Mouse (Mus musculus): Measurements from ENCODE around the gene Nell2. TPM values are rescaled to one million over a fixed set of nuclear protein-coding genes. Genes with fewer than 3 reads are reported as not detected.

The Nell2 gene
- total RNA-seq, 4 experiments from 2014 or later, result 3.1 to 5.2 (median 4.5) TPM

DNA sequence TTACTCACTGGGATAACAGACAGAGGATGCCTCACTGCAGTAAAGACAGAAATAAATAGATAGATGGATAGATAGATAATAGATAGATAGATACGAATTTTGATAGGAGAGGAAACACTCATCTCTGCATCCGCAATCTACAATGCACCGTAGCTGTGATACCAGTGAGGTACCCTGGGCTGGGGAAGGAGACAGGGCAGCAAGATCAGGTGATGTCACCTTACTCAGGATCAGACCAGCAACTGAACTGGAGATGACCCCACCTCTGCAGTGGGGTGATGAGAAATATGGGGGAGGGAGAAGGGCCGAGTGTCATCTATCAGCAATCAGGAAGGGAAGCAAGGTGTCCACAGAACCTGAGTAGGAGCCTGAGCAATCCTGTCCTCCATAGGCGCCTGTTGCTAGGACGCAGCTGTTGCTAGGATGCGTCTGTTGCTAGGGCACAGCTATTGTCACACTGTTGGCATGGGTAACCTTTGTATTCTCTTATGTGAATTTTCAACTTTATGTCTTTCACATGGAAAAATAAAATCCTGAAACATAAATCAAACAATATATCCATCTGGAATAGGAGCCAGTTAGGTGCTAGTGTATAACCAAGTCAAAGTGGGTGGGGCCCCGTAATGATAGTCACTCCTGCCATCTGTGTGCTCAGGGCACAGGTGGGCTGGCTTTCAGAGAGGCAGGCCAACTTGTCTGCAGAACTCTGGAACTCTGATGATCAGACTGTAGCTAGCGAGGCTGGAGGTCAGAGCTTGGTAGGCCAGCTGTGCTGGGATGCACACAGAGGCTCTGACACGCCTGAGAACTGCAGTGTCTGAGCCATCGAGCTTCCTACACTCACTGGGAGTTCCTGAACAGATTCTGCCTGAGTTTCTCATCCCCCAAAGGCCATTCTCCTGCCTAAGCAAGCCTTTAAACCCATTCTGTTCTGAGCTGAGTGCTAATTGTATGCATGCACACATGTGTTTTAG is 193.7 kb downstream of the Nell2 start:
- DNase-seq, result no peak

DNA sequence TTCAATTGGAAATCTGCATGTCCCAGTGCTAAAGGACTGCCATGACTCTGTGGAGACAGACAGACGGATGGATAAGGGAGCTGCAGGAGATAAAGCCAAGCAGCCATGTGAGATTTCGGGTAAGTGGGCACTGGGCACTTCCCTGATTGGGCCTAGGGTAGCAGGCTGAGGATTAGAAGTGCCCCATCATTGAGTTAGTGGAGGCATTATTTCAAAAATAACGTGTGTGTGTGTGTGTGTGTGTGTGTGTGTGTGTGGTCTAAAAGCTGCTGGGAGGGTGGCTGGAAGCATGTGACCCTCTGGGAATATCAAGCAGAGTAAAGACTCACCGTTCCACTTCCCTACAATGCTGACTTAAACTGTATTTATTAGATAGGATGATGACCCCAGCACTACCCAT is 195.1 kb downstream of the Nell2 start:
- DNase-seq, result no peak

DNA sequence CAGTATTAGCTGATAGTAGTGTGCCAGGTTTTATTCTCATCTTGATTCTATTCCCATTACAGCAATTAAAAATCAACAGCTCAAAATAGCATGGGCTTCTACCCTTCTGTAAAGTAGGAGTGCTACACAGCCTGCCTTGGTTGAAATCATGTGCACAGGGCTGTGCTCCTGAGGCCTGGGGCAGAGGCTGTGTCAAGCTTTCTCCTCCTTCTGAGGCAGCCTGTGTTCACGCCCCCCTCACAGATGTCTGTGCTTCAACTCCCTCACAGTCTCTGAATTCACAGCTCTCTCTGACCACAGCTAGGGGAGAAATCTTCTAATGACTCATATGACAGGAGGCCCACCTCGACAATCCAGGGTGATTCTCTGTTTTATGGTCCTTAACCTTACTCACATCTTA is 197.4 kb downstream of the Nell2 start:
- DNase-seq, result no peak

DNA sequence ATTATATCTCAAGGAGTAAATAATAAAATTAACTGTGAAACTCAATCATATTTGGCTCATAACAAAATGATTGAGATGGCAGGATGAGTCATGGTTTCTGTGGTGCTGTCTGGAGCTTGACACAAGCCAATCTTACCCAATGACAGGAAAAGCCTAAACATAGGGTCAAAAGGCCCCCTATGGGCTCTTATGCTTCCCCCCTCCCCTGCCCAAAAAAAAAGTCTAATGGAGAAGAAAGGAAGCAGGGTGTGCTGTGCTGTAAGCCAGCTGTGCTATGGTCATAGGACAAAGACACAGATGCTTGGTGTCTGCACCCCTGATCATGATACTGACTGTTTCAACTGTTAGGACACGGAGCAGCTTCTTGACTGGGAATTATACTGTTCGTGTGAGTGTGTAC is 205.6 kb downstream of the Nell2 start:
- no peak for DNase-seq

DNA sequence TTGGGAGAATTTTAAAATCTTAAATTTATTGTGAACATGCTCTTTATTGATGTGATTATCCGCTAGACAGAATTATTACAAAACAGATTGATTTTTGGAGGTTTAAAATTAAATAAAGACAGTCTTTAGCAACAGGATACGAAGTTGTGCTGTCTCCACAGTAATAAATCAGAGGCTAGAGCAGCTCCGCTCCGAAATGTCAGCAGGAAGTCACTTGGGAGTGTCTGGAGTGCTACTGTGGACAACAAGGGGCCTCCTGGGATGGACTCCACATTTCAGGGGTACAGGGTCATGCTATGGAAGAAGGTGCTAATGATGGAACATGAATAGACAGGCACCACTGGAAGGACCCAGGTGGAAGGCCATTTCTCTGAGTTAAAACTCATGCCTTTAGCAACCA is 211.7 kb downstream of the Nell2 start:
- DNase-seq, result no peak

GRCm38 (mm10) chr15:95314808-95315145 is 213.6 kb downstream of the Nell2 start:
- DNase-seq, result no peak

GRCm38 (mm10) chr15:95314121-95314807 is 214.1 kb downstream of the Nell2 start:
- DNase-seq, result no peak

DNA sequence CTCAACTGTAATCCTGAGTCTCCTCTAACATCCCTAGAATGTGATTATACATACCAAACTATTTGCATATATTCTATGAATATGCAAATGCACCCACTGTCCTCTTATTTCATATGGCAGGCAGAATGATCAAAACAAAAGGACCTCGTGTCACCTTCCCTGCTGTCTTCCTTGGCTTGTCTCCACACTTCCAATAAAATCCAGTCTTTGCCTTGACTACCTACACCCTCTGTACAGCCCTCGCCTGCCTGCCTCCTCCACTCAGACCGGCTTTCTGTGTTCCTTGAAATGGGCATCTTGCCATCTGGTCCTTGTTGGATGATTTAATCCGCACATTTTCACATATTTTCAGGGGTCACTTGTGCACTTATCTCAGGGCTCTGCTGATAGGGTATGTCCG is 215.1 kb downstream of the Nell2 start:
- no peak for DNase-seq

DNA sequence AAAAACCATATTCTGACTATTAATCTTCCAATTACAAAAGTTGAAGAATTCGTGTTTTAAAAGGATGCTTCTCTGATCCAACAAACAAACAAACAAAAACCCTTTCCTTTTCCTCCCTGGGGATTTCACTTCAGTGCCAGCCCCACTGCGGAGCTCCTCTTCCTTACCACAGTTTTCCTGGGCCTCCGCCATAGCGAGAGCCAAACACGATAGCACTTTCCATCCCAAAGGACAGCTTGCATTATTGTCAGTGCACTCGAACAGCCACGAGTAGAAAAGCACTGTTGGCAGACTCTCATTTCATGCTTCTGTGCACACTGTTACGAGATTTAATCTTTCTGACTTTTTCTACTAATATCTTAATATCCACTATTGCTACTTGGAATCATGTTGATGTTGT is 224.3 kb downstream of the Nell2 start:
- no peak for DNase-seq

- no peak for DNase-seq
Measured at GRCm38 (mm10) chr15:95296561-95296960, 231.8 kb downstream of the Nell2 start.

- no peak for DNase-seq
Measured at GRCm38 (mm10) chr15:95289047-95289446, 239.3 kb downstream of the Nell2 start.

DNA sequence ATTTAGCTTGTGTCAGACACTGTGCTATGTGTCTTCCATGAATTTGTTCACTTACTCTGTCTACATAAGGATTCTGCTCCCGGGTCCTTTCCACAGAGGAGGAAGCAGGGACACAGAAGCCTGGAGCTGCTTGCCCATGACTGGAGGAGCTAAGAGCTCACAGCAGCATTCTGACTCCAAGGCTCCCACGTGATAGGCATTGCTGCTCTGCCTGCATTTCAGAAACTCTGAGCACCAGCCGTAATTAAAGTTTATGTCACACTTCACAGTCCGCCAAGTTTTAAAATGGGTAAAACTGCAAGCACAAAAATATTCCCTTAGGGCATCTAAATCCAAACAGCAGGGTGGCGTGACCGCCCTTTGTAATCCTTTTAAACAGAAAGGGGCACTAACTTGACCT is 243.2 kb downstream of the Nell2 start:
- no peak for DNase-seq

GRCm38 (mm10) chr15:95280986-95281385 is 247.4 kb downstream of the Nell2 start:
- DNase-seq, result no peak

GRCm38 (mm10) chr15:95278001-95278400 is 250.4 kb downstream of the Nell2 start:
- DNase-seq, result no peak

- no peak for DNase-seq
Measured at GRCm38 (mm10) chr15:95276556-95276955, 251.8 kb downstream of the Nell2 start.

DNA sequence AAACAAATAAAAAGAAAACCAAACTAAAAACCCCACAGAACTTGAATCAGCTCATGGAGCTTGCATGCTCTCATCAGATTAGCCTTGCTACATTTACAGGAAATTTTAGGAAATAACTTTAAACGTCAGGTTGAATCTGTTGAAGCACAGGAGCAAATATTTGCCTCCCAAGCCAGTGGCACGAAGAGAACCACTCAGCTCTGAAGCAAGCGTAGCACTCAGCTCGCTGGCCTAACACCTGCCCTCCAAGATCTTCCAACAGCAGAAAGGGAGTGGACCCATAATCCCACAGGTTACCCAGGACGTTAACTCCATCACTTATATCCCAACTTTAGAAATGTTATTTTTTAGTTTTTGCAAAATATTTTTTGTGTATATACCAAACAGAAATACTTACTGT is 252.8 kb downstream of the Nell2 start:
- DNase-seq, result no peak

- DNase-seq, result no peak
Measured at GRCm38 (mm10) chr15:95273236-95273635, 255.1 kb downstream of the Nell2 start.

DNA sequence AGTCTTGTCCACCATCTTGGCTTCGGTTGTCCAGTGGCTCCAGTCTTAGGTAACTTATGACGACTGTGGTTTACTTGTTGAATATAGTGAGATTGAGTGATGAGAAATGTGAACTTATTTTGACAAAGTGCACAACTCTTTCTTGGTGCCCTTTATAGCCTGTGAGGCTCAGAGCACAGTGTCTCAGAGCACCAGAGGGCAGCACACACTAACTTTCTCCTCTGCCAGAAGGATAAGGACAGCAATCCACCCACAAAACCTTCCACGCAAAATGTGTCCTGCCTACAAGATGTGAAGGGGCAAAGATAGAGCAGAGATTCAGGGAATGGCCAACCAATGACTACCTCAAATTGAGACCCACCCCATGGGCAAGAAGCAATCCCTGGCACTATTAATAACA is 256.2 kb downstream of the Nell2 start:
- DNase-seq, result no peak

DNA sequence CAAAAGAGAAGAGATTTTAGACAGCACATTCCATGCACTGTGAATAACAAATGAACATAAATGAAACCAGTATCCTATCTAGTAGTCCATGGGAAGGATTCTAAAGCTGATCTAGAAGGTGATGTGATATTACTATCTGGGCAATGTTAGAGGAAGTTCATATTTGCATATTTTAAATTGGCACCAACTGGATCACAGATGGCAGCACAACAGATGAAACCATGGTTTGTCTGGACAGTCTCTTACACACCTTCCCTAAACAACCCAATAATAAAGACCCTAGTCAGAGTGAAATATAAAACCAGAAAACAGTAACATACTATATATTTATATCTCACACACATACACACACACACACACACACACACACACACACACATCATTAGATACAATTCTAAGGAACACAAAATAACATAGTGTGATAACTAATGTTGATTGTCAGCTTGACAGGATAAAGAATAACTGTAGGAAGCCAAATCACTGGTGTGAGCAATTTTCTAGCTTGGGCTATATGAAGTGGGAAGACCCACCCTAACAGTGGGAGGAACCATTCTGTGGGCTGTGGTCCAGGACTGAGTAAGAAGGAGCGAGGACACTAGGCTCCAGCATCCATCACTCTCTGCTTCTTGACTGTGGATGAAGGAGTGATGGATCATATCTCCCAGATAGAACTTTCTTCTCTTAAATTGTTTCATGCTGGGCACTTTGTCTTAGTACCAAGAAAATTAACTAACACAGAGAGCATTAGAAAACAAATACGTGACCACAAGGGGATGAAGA is 268.5 kb downstream of the Nell2 start:
- no peak for DNase-seq

DNA sequence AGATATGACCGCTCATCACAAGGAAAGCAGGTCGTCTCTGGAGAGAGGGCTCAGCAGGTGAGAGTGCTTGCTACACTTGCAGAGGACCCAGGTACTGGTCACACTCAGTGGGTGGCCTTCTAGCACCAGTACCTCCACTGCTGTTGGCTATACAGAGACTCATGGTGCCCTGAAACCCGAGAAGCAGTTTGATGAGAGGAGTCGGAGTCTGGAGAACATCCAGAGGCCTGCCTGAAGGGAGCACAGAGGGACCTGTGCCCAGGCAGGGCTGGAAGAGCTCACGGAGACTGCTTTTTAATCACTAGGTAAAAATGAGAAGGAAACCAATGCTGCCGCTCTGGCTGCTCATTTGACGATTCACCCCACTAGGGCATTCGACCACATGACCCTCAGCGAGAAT is 271.2 kb downstream of the Nell2 start:
- DNase-seq, result no peak

DNA sequence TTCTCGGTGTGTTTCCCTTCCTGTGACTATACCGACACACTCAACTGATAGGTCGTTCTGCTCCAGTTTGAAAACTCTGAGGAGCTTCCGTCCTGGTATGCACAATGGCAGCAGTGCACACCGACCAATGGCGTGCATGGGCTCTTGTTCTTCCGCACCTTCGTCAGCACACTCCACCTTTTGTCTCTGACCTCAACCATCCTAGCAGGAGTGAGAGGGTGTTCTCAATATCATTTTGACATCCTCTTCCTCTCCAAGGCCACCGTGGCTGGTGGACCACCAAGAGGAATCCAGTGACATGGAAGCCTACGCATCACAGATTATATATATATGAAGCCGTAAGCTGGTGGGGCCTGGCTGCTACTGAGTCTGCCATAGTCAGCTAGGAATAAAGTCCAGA is 282.8 kb downstream of the Nell2 start:
- DNase-seq, result no peak

GRCm38 (mm10) chr15:95243876-95244275 is 284.5 kb downstream of the Nell2 start:
- DNase-seq, result no peak

GRCm38 (mm10) chr15:95241161-95241560 is 287.2 kb downstream of the Nell2 start:
- DNase-seq, result no peak
